Mouse (Mus musculus) thymus, postnatal 14 days (tissue): ENCODE data around the gene Wnt1.
A peak's percentile ranks its signal among the peaks of the same experiment; 100 is the strongest.

Experiments
- DNase-seq: peaks from one replicate; pipeline ENCODE4 v3.0.0; 2021

Wnt1 gene

DNA sequence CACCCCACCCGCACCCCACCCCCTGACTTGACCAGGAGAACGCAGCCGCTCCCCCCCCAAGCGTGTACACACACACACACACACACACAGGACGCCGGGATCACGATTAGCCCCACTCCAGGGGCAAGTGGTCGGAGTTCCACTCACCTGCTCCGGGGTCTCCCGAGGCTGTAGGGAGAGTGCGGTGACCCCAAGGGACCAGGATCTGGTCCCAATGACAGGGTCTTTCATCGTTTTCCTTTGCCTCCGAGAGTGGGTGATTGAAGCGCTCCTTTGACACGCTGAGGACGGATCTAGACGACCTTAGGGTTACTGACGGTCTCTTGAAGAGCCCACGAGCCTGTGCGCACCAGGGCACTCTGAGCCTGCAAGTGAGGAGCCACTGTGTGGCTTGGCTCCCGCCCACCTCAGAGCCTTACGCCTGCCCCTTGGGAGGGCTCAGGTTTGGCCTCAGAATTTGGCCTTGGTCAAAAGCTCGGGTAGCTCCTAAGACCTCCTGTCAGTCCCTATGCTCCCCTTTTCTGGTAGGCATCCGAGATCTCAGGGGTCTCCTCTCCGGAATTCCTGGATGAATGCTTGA lies 11.4 kb upstream of the Wnt1 start:
- DNase-seq: no peak

DNA sequence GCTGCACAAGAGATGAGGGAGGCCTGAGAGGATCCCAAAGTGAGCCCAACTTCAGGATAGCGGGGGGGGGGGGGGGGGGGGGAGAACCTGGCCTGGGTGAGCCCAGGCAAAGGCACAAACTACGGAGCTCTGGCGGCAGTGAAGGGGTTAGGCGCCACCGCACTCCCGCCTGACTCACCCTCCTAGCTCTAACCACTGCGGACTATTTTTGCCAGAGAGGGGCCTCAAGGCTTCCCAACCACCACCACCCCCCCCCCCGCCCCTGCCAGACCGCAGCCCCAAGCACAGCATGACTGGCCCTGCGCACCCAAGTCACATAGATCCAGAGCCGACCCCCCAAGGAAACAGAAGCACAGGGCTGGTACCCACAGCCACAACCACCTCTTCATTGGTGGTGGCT lies 10.9 kb upstream of the Wnt1 start:
- no peak for DNase-seq

DNA sequence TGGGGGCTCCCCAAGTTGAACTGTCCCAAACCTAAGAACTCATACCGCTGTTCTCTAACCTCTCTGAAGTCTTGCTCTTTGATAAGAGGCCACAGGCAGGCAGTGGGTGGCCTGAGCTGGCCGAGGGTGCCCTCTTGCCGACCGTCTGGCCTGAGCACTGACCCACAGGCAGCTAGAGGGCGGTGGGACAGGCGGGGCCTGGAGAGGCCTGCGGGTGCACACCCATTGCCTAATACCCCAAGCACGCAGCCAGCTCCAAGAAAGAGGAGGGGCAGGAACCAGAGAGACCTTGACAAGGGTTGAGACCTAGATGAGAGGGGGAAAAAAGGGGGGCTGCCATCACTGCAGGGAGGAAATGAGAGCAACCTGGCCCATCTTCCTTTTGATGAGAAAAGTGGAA lies 9.6 kb upstream of the Wnt1 start:
- no peak for DNase-seq

DNA sequence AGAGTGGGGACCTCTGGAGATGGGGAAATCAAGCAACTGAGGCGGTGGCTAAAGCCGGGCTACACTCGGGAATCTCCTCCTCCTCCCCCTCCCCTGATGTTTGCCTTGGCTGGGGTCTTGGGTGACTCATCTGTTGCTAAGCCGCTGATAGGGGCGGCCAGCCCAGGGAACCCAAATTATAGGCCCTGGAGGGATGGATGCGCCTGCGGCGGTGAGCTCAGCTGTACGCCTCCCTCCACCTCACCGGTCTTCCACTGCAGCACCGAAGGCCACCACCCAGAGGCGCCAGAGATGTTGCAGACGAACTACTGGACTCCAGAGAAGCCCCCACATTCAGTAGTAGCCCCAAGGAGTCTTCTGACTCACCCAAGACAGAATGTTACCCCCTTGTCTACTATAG lies 9.1 kb upstream of the Wnt1 start:
- DNase-seq: peak; percentile 26

DNA sequence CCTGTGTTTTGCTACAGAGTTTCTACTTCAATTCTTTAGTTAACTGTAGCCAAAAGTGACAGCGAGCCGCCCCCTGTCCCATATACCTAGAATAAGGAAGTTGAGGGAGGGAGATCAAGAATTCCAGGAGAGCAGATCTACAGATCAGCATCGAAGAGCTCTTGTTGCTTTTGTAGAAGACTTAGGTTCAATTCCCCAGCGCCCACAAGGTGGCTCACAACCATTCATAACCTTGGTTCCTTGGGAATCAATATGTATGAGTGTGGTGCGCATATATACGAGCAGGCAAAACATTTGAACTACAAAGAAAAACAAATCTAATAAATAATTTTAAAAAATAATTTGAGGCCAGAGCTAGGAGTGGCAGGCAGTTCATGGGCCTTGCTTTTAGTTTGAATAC lies 8.5 kb upstream of the Wnt1 start:
- DNase-seq: peak; percentile 19

DNA sequence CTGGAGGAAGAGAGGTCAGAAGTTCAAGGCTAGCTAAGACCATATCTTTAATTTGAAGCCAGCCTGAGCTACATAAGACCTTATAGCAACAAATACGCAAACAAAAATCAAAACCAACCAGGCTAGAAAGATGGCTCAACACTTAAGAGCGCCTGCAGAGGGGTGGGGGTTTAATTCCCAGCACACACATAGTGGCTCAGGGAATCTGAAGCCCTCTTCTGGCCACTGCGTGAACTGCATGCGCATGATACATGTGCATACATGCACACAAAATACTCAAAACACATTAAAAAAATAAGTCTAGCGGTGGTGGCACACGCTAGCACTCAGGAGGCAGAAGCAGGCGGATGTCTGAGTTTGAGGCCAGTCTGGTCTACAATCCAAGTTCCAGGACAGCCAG lies 3.9 kb upstream of the Wnt1 start:
- peak; percentile 50 for DNase-seq

DNA sequence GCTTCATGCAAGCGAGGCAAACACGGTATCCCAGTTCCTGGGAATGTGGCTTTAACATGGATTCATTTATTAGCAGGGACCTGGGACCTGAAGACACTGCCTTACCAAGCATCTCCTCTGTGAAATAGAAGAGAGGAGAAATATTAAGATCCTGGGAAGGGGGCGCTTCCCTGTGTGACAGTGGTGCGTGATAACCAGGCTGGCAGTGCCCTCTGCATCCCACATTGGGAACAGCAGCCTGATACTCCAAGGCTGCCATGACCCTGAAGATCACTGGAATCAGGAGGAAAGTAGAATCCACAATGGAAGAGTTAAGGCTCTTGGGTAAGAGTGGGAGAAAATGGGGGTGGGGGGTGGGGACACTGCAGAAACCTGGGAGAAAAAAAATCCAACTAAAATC lies 1.7 kb upstream of the Wnt1 start:
- DNase-seq: no peak

DNA sequence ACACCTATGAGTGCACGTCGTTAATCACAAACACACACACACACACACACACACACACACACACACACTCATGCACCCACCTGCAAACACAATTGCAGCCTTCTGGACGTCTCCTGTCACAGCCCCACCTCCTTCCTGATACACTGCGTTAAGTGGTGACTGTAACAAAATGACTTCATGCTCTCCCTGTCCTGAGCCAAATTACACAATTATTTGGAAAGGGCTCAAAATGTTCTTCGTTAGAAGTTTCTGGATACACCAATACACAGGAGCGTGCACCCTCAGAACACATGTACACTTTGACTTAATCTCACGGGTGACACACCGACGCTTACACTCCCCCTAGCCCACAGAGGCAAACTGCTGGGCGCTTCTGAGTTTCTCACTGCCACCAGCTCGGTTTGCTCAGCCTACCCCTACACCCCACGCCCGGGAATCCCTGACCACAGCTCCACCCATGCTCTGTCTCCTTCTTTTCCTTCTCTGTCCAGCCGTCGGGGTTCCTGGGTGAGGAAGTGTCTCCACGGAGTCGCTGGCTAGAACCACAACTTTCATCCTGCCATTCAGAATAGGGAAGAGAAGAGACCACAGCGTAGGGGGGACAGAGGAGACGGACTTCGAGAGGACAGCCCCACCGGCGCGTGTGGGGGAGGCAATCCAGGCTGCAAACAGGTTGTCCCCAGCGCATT lies 541 bp upstream of the Wnt1 start:
- no peak for DNase-seq

DNA sequence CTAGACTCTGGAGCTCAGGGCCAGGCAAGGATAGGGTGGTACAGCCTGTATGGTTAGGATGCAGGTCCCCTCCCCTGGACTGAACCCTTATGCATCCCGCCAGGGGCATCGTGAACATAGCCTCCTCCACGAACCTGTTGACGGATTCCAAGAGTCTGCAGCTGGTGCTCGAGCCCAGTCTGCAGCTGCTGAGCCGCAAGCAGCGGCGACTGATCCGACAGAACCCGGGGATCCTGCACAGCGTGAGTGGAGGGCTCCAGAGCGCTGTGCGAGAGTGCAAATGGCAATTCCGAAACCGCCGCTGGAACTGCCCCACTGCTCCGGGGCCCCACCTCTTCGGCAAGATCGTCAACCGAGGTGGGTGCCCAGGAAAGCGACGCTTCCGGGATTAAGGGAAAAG lies 1.1 kb downstream of the Wnt1 start:
- DNase-seq: no peak

DNA sequence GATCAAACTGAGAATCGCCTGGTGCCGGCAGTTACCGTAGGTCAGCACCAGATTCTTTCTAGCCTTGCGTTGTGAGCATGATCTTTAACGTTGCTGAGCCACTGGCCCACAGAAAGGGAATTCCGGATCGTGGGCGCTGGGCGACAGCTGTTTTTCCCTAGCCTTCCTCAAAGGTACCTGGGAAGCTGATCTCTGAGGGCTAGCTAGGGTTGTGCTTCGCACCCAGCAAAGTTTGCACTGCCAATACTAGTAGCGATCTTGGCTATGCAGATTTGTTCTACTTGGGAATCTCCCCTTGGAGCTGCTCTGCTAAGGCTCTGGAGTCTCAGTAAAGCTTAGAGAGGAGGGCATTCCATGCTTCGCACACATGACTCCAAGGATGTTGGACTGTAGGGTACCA lies 1.6 kb downstream of the Wnt1 start:
- DNase-seq: no peak

DNA sequence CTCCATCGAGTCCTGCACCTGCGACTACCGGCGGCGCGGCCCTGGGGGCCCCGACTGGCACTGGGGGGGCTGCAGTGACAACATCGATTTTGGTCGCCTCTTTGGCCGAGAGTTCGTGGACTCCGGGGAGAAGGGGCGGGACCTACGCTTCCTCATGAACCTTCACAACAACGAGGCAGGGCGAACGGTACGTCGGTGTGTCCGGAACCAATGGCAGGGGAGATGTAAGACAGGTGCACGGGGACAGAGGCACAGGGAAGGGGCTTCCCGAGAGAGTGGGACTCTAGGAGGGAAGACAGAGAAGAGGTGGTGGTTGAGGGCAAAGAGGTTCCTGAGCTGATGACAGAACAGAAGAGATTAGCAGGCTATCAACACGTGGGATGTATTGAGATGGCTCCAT lies 2.1 kb downstream of the Wnt1 start:
- no peak for DNase-seq

DNA sequence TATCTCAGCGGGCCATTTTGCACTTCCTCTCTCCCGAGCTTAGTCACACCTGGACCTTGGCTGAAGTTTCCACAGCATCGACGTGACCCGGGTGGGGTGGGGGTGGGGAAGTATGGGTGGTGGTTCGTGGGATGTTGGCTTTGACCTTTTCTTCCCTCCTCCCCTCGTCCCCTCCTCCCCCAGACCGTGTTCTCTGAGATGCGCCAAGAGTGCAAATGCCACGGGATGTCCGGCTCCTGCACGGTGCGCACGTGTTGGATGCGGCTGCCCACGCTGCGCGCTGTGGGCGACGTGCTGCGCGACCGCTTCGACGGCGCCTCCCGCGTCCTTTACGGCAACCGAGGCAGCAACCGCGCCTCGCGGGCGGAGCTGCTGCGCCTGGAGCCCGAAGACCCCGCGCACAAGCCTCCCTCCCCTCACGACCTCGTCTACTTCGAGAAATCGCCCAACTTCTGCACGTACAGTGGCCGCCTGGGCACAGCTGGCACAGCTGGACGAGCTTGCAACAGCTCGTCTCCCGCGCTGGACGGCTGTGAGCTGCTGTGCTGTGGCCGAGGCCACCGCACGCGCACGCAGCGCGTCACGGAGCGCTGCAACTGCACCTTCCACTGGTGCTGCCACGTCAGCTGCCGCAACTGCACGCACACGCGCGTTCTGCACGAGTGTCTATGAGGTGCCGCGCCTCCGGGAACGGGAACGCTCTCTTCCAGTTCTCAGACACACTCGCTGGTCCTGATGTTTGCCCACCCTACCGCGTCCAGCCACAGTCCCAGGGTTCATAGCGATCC lies 2.8 kb downstream of the Wnt1 start:
- no peak for DNase-seq

DNA sequence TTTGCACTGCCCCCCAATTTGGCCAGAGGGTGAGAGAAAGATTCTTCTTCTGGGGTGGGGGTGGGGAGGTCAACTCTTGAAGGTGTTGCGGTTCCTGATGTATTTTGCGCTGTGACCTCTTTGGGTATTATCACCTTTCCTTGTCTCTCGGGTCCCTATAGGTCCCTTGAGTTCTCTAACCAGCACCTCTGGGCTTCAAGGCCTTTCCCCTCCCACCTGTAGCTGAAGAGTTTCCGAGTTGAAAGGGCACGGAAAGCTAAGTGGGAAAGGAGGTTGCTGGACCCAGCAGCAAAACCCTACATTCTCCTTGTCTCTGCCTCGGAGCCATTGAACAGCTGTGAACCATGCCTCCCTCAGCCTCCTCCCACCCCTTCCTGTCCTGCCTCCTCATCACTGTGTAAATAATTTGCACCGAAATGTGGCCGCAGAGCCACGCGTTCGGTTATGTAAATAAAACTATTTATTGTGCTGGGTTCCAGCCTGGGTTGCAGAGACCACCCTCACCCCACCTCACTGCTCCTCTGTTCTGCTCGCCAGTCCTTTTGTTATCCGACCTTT lies 3.6 kb downstream of the Wnt1 start:
- DNase-seq: no peak

DNA sequence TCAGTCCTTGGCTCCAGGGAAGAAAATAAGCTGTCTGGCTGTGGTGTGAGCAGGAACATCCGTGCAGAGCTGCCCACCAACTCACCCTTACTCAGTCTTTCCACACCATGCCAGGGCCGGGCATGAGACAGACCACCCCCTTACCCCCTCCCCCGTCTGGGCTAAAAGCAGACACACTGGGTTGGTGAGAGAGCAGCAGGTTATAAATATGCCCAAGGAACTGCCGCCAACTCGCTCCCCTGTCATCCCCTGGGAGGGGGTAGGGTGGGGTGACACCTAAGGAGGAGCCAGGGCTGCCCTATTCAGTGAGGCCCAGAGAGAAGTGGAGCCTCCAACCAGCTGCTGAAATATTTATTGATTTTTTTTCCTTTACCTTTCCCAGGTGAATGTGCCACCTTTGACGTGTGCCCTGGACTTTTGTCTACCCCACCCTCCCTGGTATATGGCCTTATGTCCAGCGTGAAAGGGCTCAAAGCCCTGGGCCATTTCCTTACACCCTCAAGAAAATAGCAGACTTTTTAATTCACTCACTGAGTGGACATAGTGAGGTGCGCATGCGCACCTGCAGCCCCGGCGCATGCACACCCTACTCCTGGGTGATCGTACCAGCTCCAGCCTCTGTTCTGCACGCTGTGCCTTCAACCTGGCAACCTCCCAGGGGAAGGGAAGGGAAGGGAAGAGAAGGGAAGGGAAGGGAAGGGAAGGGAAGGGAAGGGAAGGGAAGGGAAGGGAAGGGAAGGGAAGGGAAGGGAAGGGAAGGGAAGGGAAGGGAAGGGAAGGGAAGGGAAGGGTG lies 7.3 kb downstream of the Wnt1 start:
- DNase-seq: no peak

DNA sequence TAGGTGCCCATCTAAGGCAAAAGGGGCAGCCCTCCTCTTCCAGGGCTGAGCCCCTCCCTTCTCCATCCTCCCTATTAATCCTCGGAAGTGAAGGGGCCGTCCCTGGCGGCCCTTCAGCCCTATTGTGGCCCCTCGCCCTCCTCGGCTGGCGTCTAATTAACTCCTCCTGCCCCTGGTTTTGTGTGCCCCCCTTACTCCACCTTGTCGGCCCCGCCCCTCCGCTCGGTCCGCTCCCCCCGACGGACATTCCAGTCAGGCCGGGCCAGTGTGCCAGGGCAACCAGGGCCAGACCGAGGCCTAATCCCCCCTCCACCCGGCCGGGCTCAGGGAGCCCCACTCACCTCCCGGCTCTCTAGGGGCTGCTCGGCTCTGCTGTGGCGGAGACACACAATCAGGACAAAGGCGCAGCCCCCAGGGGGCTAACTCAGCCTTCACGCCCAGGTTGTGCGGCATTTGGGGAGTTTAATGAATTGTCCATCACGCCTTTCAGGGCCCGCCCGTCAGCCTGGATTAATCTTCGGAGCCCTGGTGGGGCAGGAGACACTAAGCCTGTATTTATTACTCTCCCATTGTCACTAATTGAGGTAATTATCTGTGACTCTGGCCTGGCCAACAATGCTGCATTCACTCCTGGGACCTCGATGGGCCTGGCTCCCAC lies 8.3 kb downstream of the Wnt1 start:
- DNase-seq: no peak

DNA sequence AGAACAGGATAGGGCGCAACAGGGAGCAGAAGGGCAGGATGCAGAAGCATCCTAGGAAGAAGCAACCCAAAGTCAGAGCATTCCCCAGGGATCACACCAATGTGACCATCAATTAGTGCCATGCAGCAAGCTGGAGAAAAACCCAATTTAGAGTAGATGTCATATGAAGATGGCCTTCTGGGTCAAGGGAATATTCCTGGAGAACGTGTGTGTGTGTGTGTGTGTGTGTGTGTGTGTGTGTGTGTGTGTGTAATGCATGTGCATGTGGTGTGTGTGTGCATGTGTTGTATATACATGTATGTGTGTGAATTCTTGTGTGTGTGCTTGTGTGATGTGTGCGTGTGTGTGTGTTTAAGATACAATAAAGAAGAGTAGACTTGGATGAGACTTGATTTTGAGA lies 9.2 kb downstream of the Wnt1 start:
- DNase-seq: no peak

DNA sequence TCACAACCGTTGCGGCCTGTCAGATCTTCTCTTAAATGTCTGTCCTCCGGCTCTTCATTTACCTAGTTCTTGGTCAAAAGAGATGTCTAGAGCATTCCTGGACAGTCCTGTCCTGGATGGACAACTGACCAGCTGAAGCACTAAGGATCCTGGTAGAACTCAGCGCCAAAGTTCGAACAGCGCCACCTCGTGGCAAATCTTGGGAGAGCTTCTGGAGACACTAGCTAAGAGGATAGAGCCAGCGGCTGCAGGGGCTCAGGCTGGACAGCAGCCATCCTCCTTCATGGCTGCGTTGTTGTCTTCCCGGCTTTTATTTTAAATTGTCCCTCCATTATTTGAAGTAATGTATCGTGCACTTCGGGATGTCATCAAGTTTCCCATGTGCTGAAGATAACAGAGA lies 9.7 kb downstream of the Wnt1 start:
- peak; percentile 75 for DNase-seq

DNA sequence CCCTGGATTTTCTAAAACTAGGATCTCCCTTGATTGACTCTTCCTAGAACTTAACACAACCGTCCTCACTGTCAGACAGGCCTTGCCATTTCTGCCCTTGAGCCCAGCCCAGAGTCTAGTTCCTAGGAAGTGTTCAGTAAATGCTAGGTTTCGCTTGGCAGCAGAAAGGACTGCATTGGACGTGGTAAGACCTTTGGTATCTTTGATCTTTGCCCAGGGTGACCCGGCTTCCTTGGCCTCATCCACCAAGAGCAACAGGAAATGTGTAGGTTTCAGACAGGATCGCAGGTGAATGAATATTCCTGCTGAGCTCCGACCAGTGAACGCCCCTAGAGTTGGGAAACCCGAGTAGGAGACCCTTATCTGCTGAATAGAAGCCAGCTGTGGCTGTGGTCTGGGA lies 13.3 kb downstream of the Wnt1 start:
- no peak for DNase-seq

DNA sequence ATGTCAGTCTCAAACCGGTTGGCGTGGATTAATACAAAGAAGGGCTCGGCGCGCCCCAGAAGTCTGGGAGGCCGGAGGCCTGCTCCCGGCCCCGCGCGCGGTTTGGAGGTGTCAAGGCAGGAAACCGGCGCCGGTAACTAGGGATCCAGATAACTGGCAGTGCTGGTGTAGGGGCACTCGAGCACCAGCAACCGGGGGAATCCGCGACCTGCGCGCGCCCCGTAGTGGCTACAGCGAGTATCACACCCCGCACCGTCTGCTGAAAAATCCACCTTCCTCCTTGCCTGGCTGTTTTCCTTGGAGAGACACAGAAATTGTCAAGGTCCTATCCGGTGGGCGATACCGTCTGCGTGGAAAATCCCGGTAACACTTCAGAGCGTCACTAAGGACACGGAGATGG lies 14.4 kb downstream of the Wnt1 start:
- DNase-seq: peak; percentile 84

DNA sequence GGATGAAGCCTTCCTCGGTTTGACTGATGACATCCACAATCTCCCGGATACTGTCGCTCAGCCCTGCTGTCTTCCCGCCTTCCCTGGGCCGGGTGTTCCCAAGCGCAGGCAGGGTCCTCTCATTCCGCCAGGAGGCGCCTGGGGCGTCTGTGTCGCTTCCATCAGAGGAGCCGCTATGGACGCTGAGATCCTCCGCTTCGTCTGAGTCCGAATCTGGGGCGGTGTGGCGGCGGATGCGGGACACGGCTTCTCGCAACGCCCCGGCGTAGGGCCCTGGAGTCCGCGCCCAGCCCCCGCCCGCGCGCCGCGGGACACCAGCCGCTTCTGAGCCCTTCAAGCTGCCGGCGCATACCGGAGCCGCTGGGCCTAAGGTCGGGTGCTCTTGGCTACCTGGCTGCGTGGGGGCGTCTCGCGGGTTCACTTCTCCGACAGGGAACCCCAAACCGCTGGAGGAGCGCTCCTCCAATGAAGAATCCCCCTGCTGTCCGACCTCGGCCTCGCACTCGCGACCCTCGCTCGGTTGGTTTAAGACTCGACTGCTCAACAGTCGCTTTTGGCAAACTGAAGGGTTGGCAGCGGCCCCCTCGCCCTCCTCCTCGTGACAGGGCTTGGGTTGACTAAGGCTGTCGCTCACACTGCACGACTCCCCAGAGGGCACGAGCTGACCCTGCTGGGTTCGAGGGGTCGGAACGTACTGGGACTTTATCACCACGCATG lies 15.8 kb downstream of the Wnt1 start:
- peak; percentile 55 for DNase-seq

DNA sequence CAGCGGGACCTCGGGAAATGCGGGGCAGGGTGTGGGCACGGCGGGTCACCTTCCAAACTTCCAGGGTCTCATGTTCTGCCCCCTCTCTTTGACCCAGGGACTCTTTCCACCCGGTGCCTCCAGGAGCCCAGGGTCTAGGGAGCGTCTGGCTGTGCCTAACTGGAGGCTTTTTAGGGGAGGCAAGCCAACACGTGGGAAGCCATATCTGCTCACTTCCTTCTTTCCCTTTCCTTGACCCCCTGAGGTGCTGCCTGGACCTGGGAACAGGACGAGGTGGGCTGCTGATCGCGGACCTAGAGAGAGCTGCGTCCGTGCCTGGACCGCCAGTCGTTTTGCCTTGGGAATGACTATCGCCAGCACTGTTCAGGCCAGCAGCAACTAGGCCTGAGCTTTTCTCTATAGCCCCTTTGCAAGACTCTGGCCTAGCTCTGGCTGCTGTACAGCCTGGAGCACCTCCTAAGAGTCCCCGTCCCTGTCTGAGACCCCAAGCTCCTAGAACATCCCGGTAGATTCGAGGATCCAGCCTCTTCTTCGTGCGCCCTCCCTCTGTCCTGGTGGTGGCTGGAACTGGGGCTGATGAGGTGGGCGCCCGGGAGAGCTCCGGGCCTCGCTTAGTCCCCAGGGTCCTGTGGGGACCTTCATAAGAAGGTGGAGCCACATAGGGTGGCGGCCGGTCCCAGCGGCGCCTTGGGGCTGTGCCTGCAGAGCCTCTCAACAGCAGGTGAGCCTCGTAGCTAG lies 16.6 kb downstream of the Wnt1 start:
- DNase-seq: no peak
